Mouse (Mus musculus) large intestine, adult 2 months (tissue): ENCODE data around the gene Dusp13. TPM values are rescaled to one million over a fixed set of nuclear protein-coding genes. Genes with fewer than 3 reads are reported as not detected.

Experiments used
- DNase-seq: peaks from one replicate; pipeline ENCODE4 v3.0.0-alpha.2; 2012; ENCODE audit warnings: low read depth, low spot score
- WGBS: fragments of 180-500 bp; shearing (Covaris S2); methylation state at CpG from one replicate; pipeline ENCODE4 v1.1.7; 2018; 5-methylcytosine and 5-hydroxymethylcytosine counted together
- polyA plus RNA-seq: library from polyadenylated mRNA; depleted of rRNA; stranded (reverse); fragments of >200 nt; gene quantifications from 2 replicates; pipeline ENCODE4 v1.2.3, GENCODE M21; 2012

Gene Dusp13
- polyA plus RNA-seq, 1 experiment: 0.22 TPM

- WGBS: 43% methylated on average over 15 of the region's 15 CpGs
- DNase-seq: peak; percentile 14
These were observed 2.7 kb downstream of the Dusp13 start for GRCm38 (mm10) chr14:21748142-21748870.

- DNase-seq: peak; percentile 8
- 65% methylated on average over 14 of the region's 14 CpGs for WGBS
These were observed 3.4 kb downstream of the Dusp13 start for GRCm38 (mm10) chr14:21747436-21748141.

GRCm38 (mm10) chr14:21746846-21747245 is 4.1 kb downstream of the Dusp13 start:
- no peak for DNase-seq
- WGBS: 47% methylated on average over 2 of the region's 2 CpGs

- DNase-seq: no peak
- 90% methylated on average over 8 of the region's 8 CpGs for WGBS
These were observed 4.7 kb downstream of the Dusp13 start for GRCm38 (mm10) chr14:21746251-21746650.

- no peak for DNase-seq
- WGBS: 62% methylated on average over 5 of the region's 5 CpGs
These were observed 5.8 kb downstream of the Dusp13 start for GRCm38 (mm10) chr14:21745149-21745548.

GRCm38 (mm10) chr14:21744169-21744568 is 6.8 kb downstream of the Dusp13 start:
- 96% methylated on average over 1 of the region's 1 CpGs for WGBS
- no peak for DNase-seq

GRCm38 (mm10) chr14:21742441-21742840 is 8.5 kb downstream of the Dusp13 start:
- DNase-seq: no peak
- WGBS: 92% methylated on average over 4 of the region's 4 CpGs

GRCm38 (mm10) chr14:21741786-21742185 is 9.2 kb downstream of the Dusp13 start:
- WGBS: 26% methylated on average over 4 of the region's 4 CpGs
- DNase-seq: peak; percentile 21

- no peak for DNase-seq
- WGBS: 82% methylated on average over 3 of the region's 3 CpGs
These were observed 9.7 kb downstream of the Dusp13 start for GRCm38 (mm10) chr14:21741314-21741713.

- no peak for DNase-seq
- WGBS: 93% methylated on average over 7 of the region's 7 CpGs
These were observed 10.6 kb downstream of the Dusp13 start for GRCm38 (mm10) chr14:21740345-21740744.

GRCm38 (mm10) chr14:21733131-21733905 is 17.7 kb downstream of the Dusp13 start:
- 90% methylated on average over 15 of the region's 15 CpGs for WGBS
- DNase-seq: no peak

- DNase-seq: no peak
- WGBS: 92% methylated on average over 4 of the region's 4 CpGs
These were observed 21.0 kb downstream of the Dusp13 start for GRCm38 (mm10) chr14:21729936-21730335.

- DNase-seq: no peak
- whole genome bisulfite sequencing: 79% methylated on average over 6 of the region's 6 CpGs
These were observed 21.8 kb downstream of the Dusp13 start for GRCm38 (mm10) chr14:21729031-21729732.

GRCm38 (mm10) chr14:21722021-21722698 is 28.8 kb downstream of the Dusp13 start:
- DNase-seq: no peak
- 92% methylated on average over 8 of the region's 8 CpGs for WGBS

- DNase-seq: no peak
- WGBS: 77% methylated on average over 4 of the region's 4 CpGs
These were observed 30.4 kb downstream of the Dusp13 start for GRCm38 (mm10) chr14:21720430-21721205.

- WGBS: 41% methylated on average over 17 of the region's 17 CpGs
- DNase-seq: no peak
These were observed 31.2 kb downstream of the Dusp13 start for GRCm38 (mm10) chr14:21719646-21720383.

- WGBS: 71% methylated on average over 5 of the region's 5 CpGs
- DNase-seq: no peak
These were observed 36.5 kb downstream of the Dusp13 start, which contains the start of gene Dupd1 for GRCm38 (mm10) chr14:21714486-21714885. TSS of gene Dupd1 (minus strand) at chr14:21714576.

- WGBS: 58% methylated on average over 2 of the region's 2 CpGs
- no peak for DNase-seq
These were observed 39.8 kb downstream of the Dusp13 start for GRCm38 (mm10) chr14:21711231-21711630.
